Mouse (Mus musculus): Measurements from ENCODE around the gene Cd40. TPM values are rescaled to one million over a fixed set of nuclear protein-coding genes. Genes with fewer than 3 reads are reported as not detected.

The Cd40 gene
- polyA plus RNA-seq (2017; shearing (Covaris generic)) = 0.36 TPM

GRCm38 (mm10) chr2:165054888-165055852, at the start of gene Cd40:
TSS of gene Cd40 (plus strand) at chr2:165055627.

GRCm38 (mm10) chr2:165034131-165035057, 21.0 kb upstream of the Cd40 start, which contains the start of gene Ncoa5:
TSS of gene Ncoa5 (minus strand) at chr2:165034867.

DNA sequence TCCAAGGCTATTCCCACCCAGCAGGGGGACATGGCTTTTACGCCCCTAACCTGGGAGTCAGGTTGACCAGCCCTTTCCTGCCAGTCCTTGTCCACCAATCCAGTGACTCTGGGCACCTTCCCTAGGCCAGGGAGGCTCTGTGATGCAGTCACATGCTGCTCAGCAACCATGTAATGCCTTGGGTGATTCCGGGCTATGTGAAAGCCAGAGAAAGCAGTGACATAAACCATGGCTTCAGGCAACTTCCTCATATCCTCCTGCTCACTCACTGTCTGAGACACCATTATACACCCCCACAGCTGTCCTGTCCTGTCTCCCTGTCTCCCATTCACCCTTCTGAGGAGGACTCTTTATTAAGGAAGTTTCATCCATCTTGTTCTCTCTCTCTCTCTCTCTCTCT, 35.2 kb downstream of the Cd40 start, which contains the start of gene 1700025C18Rik:
TSS of gene 1700025C18Rik (minus strand) at position 101 of the 400 bp plus-strand sequence.

Other genes with a start within 250 kb of the Cd40 start
- 21.6 TPM for gene Zswim1, start 232.9 kb upstream of the Cd40 start, polyA plus RNA-seq (2017; shearing (Covaris generic))
- not detected for gene Spata25, start 227.1 kb upstream of the Cd40 start, polyA plus RNA-seq (2017; shearing (Covaris generic))
- gene Ctsa, start 222.8 kb upstream of the Cd40 start, polyA plus RNA-seq (2017; shearing (Covaris generic)) = 109 TPM
- 1.9 TPM for gene Neurl2, start 222.2 kb upstream of the Cd40 start, polyA plus RNA-seq (2017; shearing (Covaris generic))
- 0.31 TPM for gene Pltp, start 197.9 kb upstream of the Cd40 start, polyA plus RNA-seq (2017; shearing (Covaris generic))
- 160 TPM for gene Pcif1, start 176.3 kb upstream of the Cd40 start, polyA plus RNA-seq (2017; shearing (Covaris generic))
- gene Zfp335, start 143.9 kb upstream of the Cd40 start, polyA plus RNA-seq (2017; shearing (Covaris generic)) = 48.9 TPM
- gene Mmp9, start 114.8 kb upstream of the Cd40 start, polyA plus RNA-seq (2017; shearing (Covaris generic)) = not detected
- gene Slc12a5, start 94.8 kb upstream of the Cd40 start, polyA plus RNA-seq (2017; shearing (Covaris generic)) = not detected
- 48.6 TPM for gene Ncoa5, start 20.8 kb upstream of the Cd40 start, polyA plus RNA-seq (2017; shearing (Covaris generic))
- not detected for gene 1700025C18Rik, start 35.1 kb downstream of the Cd40 start, polyA plus RNA-seq (2017; shearing (Covaris generic))
- not detected for gene Cdh22, start 179.2 kb downstream of the Cd40 start, polyA plus RNA-seq (2017; shearing (Covaris generic))
- 32.5 TPM for gene Slc35c2, start 232.2 kb downstream of the Cd40 start, polyA plus RNA-seq (2017; shearing (Covaris generic))